ENCODE assay signal across 20 mouse cellular contexts in genomic region chr3:52670628-52671028, GRCm38 (mm10).
"Had no signal": no experiment of that assay in that cellular context is flagged by ENCODE, and none has a peak within 500 bp of the region (broad histone marks: within the 10 kb centered on the region; RNA-seq: fewer than 3 reads in every experiment).

No protein-coding gene starts in this region.

- H3K9me3 ChIP-seq: liver, embryonic 13.5 days; neural tube, embryonic 12.5 days; neural tube, embryonic 15.5 days; stomach, embryonic 15.5 days had no signal

- H3K36me3 ChIP-seq: liver, embryonic 13.5 days; neural tube, embryonic 12.5 days; neural tube, embryonic 15.5 days; stomach, embryonic 15.5 days had no signal

- H3K27me3 ChIP-seq: liver, embryonic 13.5 days; stomach, embryonic 15.5 days had no signal

- H3K9ac ChIP-seq: liver, embryonic 13.5 days; neural tube, embryonic 12.5 days; neural tube, embryonic 15.5 days; stomach, embryonic 15.5 days had no signal

- DNase-seq: kidney, postnatal 25 days; layer of hippocampus, adult 9-11 months; liver, embryonic 13.5 days; lung, adult 2 months; lung, postnatal 14 days; lung, postnatal 4 days; midbrain, embryonic 14.5 days; retina, postnatal 1 day; right cerebral cortex, postnatal 25 days; spleen, adult 18-20 months; thymus, adult 2 months; thymus, postnatal 14 days; thymus, postnatal 4 days had no signal

- H3K4me3 ChIP-seq: layer of hippocampus, adult 2 months; left cerebral cortex, adult 2 months; liver, embryonic 13.5 days; neural tube, embryonic 12.5 days; neural tube, embryonic 15.5 days; stomach, embryonic 15.5 days had no signal

- H3K27ac ChIP-seq: kidney, postnatal 0 days; layer of hippocampus, adult 2 months; left cerebral cortex, adult 2 months; liver, embryonic 13.5 days; neural tube, embryonic 12.5 days; neural tube, embryonic 15.5 days; stomach, embryonic 15.5 days had no signal

- H3K4me1 ChIP-seq: liver, embryonic 13.5 days; neural tube, embryonic 12.5 days; stomach, embryonic 15.5 days had no signal

- H3K4me2 ChIP-seq: liver, embryonic 13.5 days; midbrain, embryonic 11.5 days; neural tube, embryonic 12.5 days; neural tube, embryonic 15.5 days; stomach, embryonic 15.5 days had no signal
